8 mouse cellular contexts compared by ENCODE assay signal in genomic region chr11:114829499-114830432, GRCm38 (mm10). TPM values are rescaled to one million over a fixed set of nuclear protein-coding genes. Genes with fewer than 3 reads are reported as not detected.
A peak's percentile ranks its signal among the peaks of the same experiment; 100 is the strongest.
DNase-seq lines count a peak whose midpoint lies in the region; ATAC-seq and TF ChIP-seq lines count a peak whose summit lies in the region.

No protein-coding gene starts in this region.

- DNase-seq in A20 (ENCODE audit: low read depth, low spot score): peak; percentile 23
- peak; percentile 97 for DNase-seq in cerebellum, adult 11-12 months
- DNase-seq in hindbrain, embryonic 10.5 days (ENCODE audit: low spot score): peak; percentile 83
- DNase-seq in limb, embryonic 14.5 days (ENCODE audit: low spot score): peak; percentile 75
- DNase-seq in urinary bladder, postnatal 36 days (ENCODE audit: low spot score in 2 of 2): peak; percentile 39 to 68
- DNase-seq in layer of hippocampus, postnatal 14 days (ENCODE audit: low spot score in 2 of 2): no peak

- peaks cover 23% of the 10 kb centered on the region for H3K4me1 ChIP-seq in forebrain, embryonic 16.5 days (replicated peaks; ENCODE audit: control insufficient read depth, insufficient read depth, low read length)
- peaks cover 49% of the 10 kb centered on the region for H3K4me1 ChIP-seq in hindbrain, embryonic 10.5 days (replicated peaks)
- peaks cover 24% of the 10 kb centered on the region for H3K4me1 ChIP-seq in limb, embryonic 14.5 days (ENCODE audit: control insufficient read depth, insufficient read depth, low read length)
- peaks cover 24% of the 10 kb centered on the region for H3K4me1 ChIP-seq in midbrain, embryonic 13.5 days (replicated peaks)

- ATAC-seq in forebrain, embryonic 16.5 days: peak; percentile 49
- ATAC-seq in limb, embryonic 14.5 days (ENCODE audit: low FRiP score, low read depth): peak; percentile 93
- ATAC-seq in midbrain, embryonic 13.5 days: peak; percentile 65

- H3K27ac ChIP-seq in forebrain, embryonic 16.5 days (ENCODE audit: low read length): peak overlapping the region; percentile 15; the same call in 1 of the 2 replicates
- peak overlapping the region; percentile 93 for H3K27ac ChIP-seq in hindbrain, embryonic 10.5 days
- H3K27ac ChIP-seq in limb, embryonic 14.5 days (replicated peaks; ENCODE audit: low read depth, low read length): peak overlapping the region; percentile 88
- H3K27ac ChIP-seq in midbrain, embryonic 13.5 days: no peak overlapping the region

- TF ChIP-seq POLR2A in limb, embryonic 14.5 days (IDR thresholded peaks at IDR 0.05; ENCODE audit: borderline replicate concordance, extremely low read depth, insufficient read depth, insufficient read length): no peak

- H3K9me3 ChIP-seq in forebrain, embryonic 16.5 days (ENCODE audit: control insufficient read depth, low read length): no peaks in the 10 kb centered on the region
- no peaks in the 10 kb centered on the region for H3K9me3 ChIP-seq in hindbrain, embryonic 10.5 days
- H3K9me3 ChIP-seq in limb, embryonic 14.5 days (ENCODE audit: control insufficient read depth, low read length): no peaks in the 10 kb centered on the region
- H3K9me3 ChIP-seq in midbrain, embryonic 13.5 days: no peaks in the 10 kb centered on the region

- peak overlapping the region; percentile 19; the same call in 1 of the 2 replicates for H3K9ac ChIP-seq in forebrain, embryonic 16.5 days (replicated peaks; ENCODE audit: low read depth, low read length)
- peak overlapping the region; percentile 54 for H3K9ac ChIP-seq in limb, embryonic 14.5 days (ENCODE audit: low read depth, low read length, severe bottlenecking)
- H3K9ac ChIP-seq in midbrain, embryonic 13.5 days (replicated peaks): peak overlapping the region; percentile 29; the same call in 1 of the 2 replicates

- peak overlapping the region; percentile 32 for H3K4me2 ChIP-seq in forebrain, embryonic 16.5 days (ENCODE audit: low read length)
- peak overlapping the region; percentile 62 for H3K4me2 ChIP-seq in limb, embryonic 14.5 days (replicated peaks; ENCODE audit: low read depth, low read length, severe bottlenecking)
- peak overlapping the region; percentile 48 for H3K4me2 ChIP-seq in midbrain, embryonic 13.5 days (replicated peaks)

- H3K27me3 ChIP-seq in forebrain, embryonic 16.5 days (replicated peaks; ENCODE audit: control insufficient read depth, insufficient read depth, low read length): no peaks in the 10 kb centered on the region
- H3K27me3 ChIP-seq in hindbrain, embryonic 10.5 days (ENCODE audit: insufficient read depth, poor library complexity, severe bottlenecking): peaks cover 15% of the 10 kb centered on the region
- H3K27me3 ChIP-seq in limb, embryonic 14.5 days (ENCODE audit: control insufficient read depth, insufficient read depth, low read length): no peaks in the 10 kb centered on the region
- no peaks in the 10 kb centered on the region for H3K27me3 ChIP-seq in midbrain, embryonic 13.5 days

- WGBS in forebrain, embryonic 16.5 days: 5% methylated on average over 24 of the region's 24 CpGs
- 7% methylated on average over 24 of the region's 24 CpGs for WGBS in hindbrain, embryonic 10.5 days
- WGBS in limb, embryonic 14.5 days: 4% methylated on average over 24 of the region's 24 CpGs
- 6% methylated on average over 24 of the region's 24 CpGs for WGBS in midbrain, embryonic 13.5 days

- H3K36me3 ChIP-seq in forebrain, embryonic 16.5 days (ENCODE audit: control insufficient read depth, insufficient read depth): no peaks in the 10 kb centered on the region
- no peaks in the 10 kb centered on the region for H3K36me3 ChIP-seq in hindbrain, embryonic 10.5 days
- no peaks in the 10 kb centered on the region for H3K36me3 ChIP-seq in limb, embryonic 14.5 days (ENCODE audit: control insufficient read depth, insufficient read depth, low read length)
- no peaks in the 10 kb centered on the region for H3K36me3 ChIP-seq in midbrain, embryonic 13.5 days

- H3K4me3 ChIP-seq in forebrain, embryonic 16.5 days (replicated peaks; ENCODE audit: low read length): no peak overlapping the region
- H3K4me3 ChIP-seq in hindbrain, embryonic 10.5 days: peak overlapping the region; percentile 50
- H3K4me3 ChIP-seq in limb, embryonic 14.5 days (replicated peaks; ENCODE audit: low read length): peak overlapping the region; percentile 26
- peak overlapping the region; percentile 13 for H3K4me3 ChIP-seq in midbrain, embryonic 13.5 days (replicated peaks)

RNA-seq across cellular contexts. Expression of gene Gprc5c, which starts 21.2 kb away (rescaled TPM):
- 6.1 and 7.0 TPM in 2 replicates for polyA plus RNA-seq in forebrain, embryonic 16.5 days (2015; fragmentation: Nextera tagmentation; extraction: Ambion mirVana)
- polyA plus RNA-seq in hindbrain, embryonic 10.5 days (2016; fragmentation: Nextera tagmentation; extraction: Ambion mirVana): 31.5 and 42.9 TPM in 2 replicates
- polyA plus RNA-seq in limb, embryonic 14.5 days (2012; rRNA removed): 34.1 and 48.8 TPM in 2 replicates
- 35.5 and 42.3 TPM in 2 replicates for polyA plus RNA-seq in limb, embryonic 14.5 days (2014; fragmentation: Nextera tagmentation; extraction: Ambion mirVana)
- polyA plus RNA-seq in midbrain, embryonic 13.5 days (2015; fragmentation: Nextera tagmentation; extraction: Ambion mirVana): 5.9 and 7.1 TPM in 2 replicates
- 1 to 10 TPM; 4.7 to 6.0 TPM for total RNA-seq in layer of hippocampus, postnatal 14 days (2021)

RNA-seq across cellular contexts. Expression of gene Gpr142, which starts 31.0 kb away (rescaled TPM):
- not detected in 2 replicates for polyA plus RNA-seq in forebrain, embryonic 16.5 days (2015; fragmentation: Nextera tagmentation; extraction: Ambion mirVana)
- 0.37 and 0.77 TPM in 2 replicates for polyA plus RNA-seq in hindbrain, embryonic 10.5 days (2016; fragmentation: Nextera tagmentation; extraction: Ambion mirVana)
- 0.19 TPM in 1 of 2 replicates, not detected in the other for polyA plus RNA-seq in limb, embryonic 14.5 days (2012; rRNA removed)
- not detected in 2 replicates for polyA plus RNA-seq in limb, embryonic 14.5 days (2014; fragmentation: Nextera tagmentation; extraction: Ambion mirVana)
- polyA plus RNA-seq in midbrain, embryonic 13.5 days (2015; fragmentation: Nextera tagmentation; extraction: Ambion mirVana): not detected in 2 replicates
- total RNA-seq in layer of hippocampus, postnatal 14 days (2021): not detected

RNA-seq across cellular contexts. Expression of gene Btbd17, which starts 34.0 kb away (rescaled TPM):
- polyA plus RNA-seq in forebrain, embryonic 16.5 days (2015; fragmentation: Nextera tagmentation; extraction: Ambion mirVana): 18.5 and 19.4 TPM in 2 replicates
- 50.8 and 60.0 TPM in 2 replicates for polyA plus RNA-seq in hindbrain, embryonic 10.5 days (2016; fragmentation: Nextera tagmentation; extraction: Ambion mirVana)
- polyA plus RNA-seq in limb, embryonic 14.5 days (2012; rRNA removed): 2.7 and 3.2 TPM in 2 replicates
- 1.00 and 1.4 TPM in 2 replicates for polyA plus RNA-seq in limb, embryonic 14.5 days (2014; fragmentation: Nextera tagmentation; extraction: Ambion mirVana)
- polyA plus RNA-seq in midbrain, embryonic 13.5 days (2015; fragmentation: Nextera tagmentation; extraction: Ambion mirVana): 30.1 and 33.6 TPM in 2 replicates
- 10 to 100 TPM; 31.5 to 34.9 TPM for total RNA-seq in layer of hippocampus, postnatal 14 days (2021)

Comparison
In these comparisons a context has a peak if more than half of its experiments do, and no peak if none do; other contexts are left out.
1. DNase-seq: peak in A20 (single experiment), cerebellum, adult 11-12 months (single experiment), hindbrain, embryonic 10.5 days (single experiment), limb, embryonic 14.5 days (single experiment) and urinary bladder, postnatal 36 days (2 of 2); none in layer of hippocampus, postnatal 14 days (0 of 2).
2. Peak in every context shown above with its lines, with median percentiles within 50 percentile points of each other: ATAC-seq, H3K4me2 ChIP-seq and H3K9ac ChIP-seq.